Mouse (Mus musculus) hindbrain, embryonic 11.5 days (tissue): ENCODE measurements around the gene Hbp1. TPM values are rescaled to one million over a fixed set of nuclear protein-coding genes. Genes with fewer than 3 reads are reported as not detected.

Source experiments
- ATAC-seq: fragments of 200-750 bp; cut with Nextera tagmentation; 2 replicates; pipeline ENCODE4 v1.8.0; 2017; ENCODE audit warnings: mild to moderate bottlenecking, moderate TSS enrichment, moderate library complexity; ENCODE audit not compliant: low FRiP score
- DNase-seq: peaks from one replicate; pipeline ENCODE4 v3.0.0-alpha.2; 2015; ENCODE audit warnings: low spot score
- H3K27ac ChIP-seq: fragments of 300-500 bp; sonication (generic); 2 replicates; pipeline ENCODE4 v1.5.1; 2014; ENCODE audit warnings: mild to moderate bottlenecking, low read depth, low read length
- H3K27me3 ChIP-seq: fragments of 300-500 bp; sonication (generic); 2 replicates; pipeline ENCODE4 v1.6.1; 2014; ENCODE audit warnings: mild to moderate bottlenecking, low read length, moderate library complexity, mixed read lengths; ENCODE audit not compliant: control insufficient read depth, insufficient read depth
- H3K36me3 ChIP-seq: fragments of 300-500 bp; sonication (generic); 2 replicates; pipeline ENCODE4 v1.6.1; 2014; ENCODE audit warnings: mild to moderate bottlenecking, low read length, moderate library complexity, mixed read lengths; ENCODE audit not compliant: control insufficient read depth, insufficient read depth
- H3K4me1 ChIP-seq: fragments of 300-500 bp; sonication (generic); replicated peaks from 2 replicates; pipeline ENCODE4 v1.6.1; 2014; ENCODE audit warnings: low read length, mixed read lengths; ENCODE audit not compliant: control insufficient read depth, insufficient read depth
- H3K4me2 ChIP-seq: fragments of 300-500 bp; sonication (generic); replicated peaks from 2 replicates; pipeline ENCODE4 v1.6.1; 2014; ENCODE audit warnings: mild to moderate bottlenecking, low read depth, low read length
- H3K4me3 ChIP-seq: fragments of 300-500 bp; sonication (generic); 2 replicates; pipeline ENCODE4 v1.5.1; 2014; ENCODE audit warnings: low read depth, low read length
- H3K9ac ChIP-seq: fragments of 300-500 bp; sonication (generic); 2 replicates; pipeline ENCODE4 v1.6.1; 2014; ENCODE audit warnings: low read depth, low read length
- H3K9me3 ChIP-seq: fragments of 300-500 bp; sonication (generic); 2 replicates; pipeline ENCODE4 v1.6.1; 2016; ENCODE audit warnings: low read length; ENCODE audit not compliant: control insufficient read depth
- WGBS: fragments of 180-500 bp; shearing (Covaris S2); extraction: QIAGEN DNeasy Blood & Tissue Kit; methylation state at CpG from one replicate; pipeline ENCODE4 v1.1.7; 2014; 5-methylcytosine and 5-hydroxymethylcytosine counted together
- polyA plus RNA-seq: library from polyadenylated mRNA; unstranded; fragments of >200 nt; fragmentation: Nextera tagmentation; extraction: Ambion mirVana; gene quantifications from 2 replicates; pipeline ENCODE4 v1.2.1, GENCODE M21; 2014

The Hbp1 gene
- polyA plus RNA-seq, 1 experiment from 2014 or later: 104 TPM

DNA sequence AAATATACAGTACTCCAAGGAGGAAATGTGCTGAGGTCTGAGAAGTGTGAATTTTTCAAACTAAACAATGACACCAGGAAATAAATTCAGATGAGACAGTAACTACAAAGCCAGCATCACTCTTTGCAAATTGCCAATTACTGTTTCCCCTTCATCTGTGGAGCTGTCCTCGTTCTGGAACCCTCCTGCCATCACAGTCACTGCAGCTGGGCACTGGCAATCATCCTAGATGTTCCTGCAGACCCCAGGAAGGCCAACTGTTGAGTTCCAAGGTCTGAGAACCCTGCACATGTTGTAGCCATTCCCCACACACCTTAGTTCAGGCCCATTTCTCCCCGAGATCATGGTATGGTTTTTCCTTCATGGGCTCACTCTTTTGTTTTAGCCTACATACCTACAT, 33.9 kb upstream of the Hbp1 start:
- Histone ChIP-seq H3K4me3 (no peak overlapping the region), H3K9me3 (no peaks in the 10 kb centered on the region), H3K27ac (no peak overlapping the region), H3K9ac (no peak overlapping the region), H3K4me2 (no peak overlapping the region), H3K36me3 (no peaks in the 10 kb centered on the region), H3K27me3 (no peaks in the 10 kb centered on the region), H3K4me1 (no peaks in the 10 kb centered on the region)
- no peak for ATAC-seq
- DNase-seq: no peak
- 62% methylated on average over 2 of the region's 2 CpGs for WGBS

- Histone ChIP-seq H3K4me1 (no peaks in the 10 kb centered on the region), H3K36me3 (no peaks in the 10 kb centered on the region), H3K9me3 (no peaks in the 10 kb centered on the region), H3K27ac (no peak overlapping the region), H3K27me3 (no peaks in the 10 kb centered on the region), H3K9ac (no peak overlapping the region), H3K4me3 (no peak overlapping the region), H3K4me2 (no peak overlapping the region)
- no peak for ATAC-seq
- 71% methylated on average over 6 of the region's 6 CpGs for WGBS
- DNase-seq: no peak
These were observed 33.4 kb upstream of the Hbp1 start for GRCm38 (mm10) chr12:31983769-31984168.

- ATAC-seq (no peak), DNase-seq (no peak)
- Histone ChIP-seq H3K36me3 (no peaks in the 10 kb centered on the region), H3K4me1 (no peaks in the 10 kb centered on the region), H3K9me3 (no peaks in the 10 kb centered on the region), H3K4me2 (no peak overlapping the region), H3K27ac (no peak overlapping the region), H3K27me3 (no peaks in the 10 kb centered on the region), H3K9ac (no peak overlapping the region), H3K4me3 (no peak overlapping the region)
- WGBS: 63% methylated on average over 7 of the region's 7 CpGs
These were observed 32.9 kb upstream of the Hbp1 start for GRCm38 (mm10) chr12:31983238-31983637.

GRCm38 (mm10) chr12:31977613-31978195, 27.4 kb upstream of the Hbp1 start:
- ATAC-seq: no peak
- WGBS: 62% methylated on average over 12 of the region's 12 CpGs
- H3K4me3 ChIP-seq: no peak overlapping the region
- H3K9ac ChIP-seq: no peak overlapping the region
- H3K27ac ChIP-seq: no peak overlapping the region
- H3K9me3 ChIP-seq: no peaks in the 10 kb centered on the region
- H3K4me2 ChIP-seq: no peak overlapping the region
- no peaks in the 10 kb centered on the region for H3K27me3 ChIP-seq
- H3K4me1 ChIP-seq: no peaks in the 10 kb centered on the region
- no peak for DNase-seq
- no peaks in the 10 kb centered on the region for H3K36me3 ChIP-seq

GRCm38 (mm10) chr12:31976544-31976943, 26.2 kb upstream of the Hbp1 start:
- ATAC-seq (no peak), DNase-seq (no peak)
- 64% methylated on average over 7 of the region's 7 CpGs for WGBS

GRCm38 (mm10) chr12:31973473-31974172, 23.3 kb upstream of the Hbp1 start:
- H3K27ac ChIP-seq: no peak overlapping the region
- DNase-seq: peak; percentile 23
- no peaks in the 10 kb centered on the region for H3K27me3 ChIP-seq
- H3K9me3 ChIP-seq: no peaks in the 10 kb centered on the region
- WGBS: 79% methylated on average over 13 of the region's 13 CpGs
- no peak overlapping the region for H3K4me3 ChIP-seq
- no peaks in the 10 kb centered on the region for H3K36me3 ChIP-seq
- H3K9ac ChIP-seq: no peak overlapping the region
- ATAC-seq: peak; percentile 70
- H3K4me2 ChIP-seq: no peak overlapping the region
- H3K4me1 ChIP-seq: no peaks in the 10 kb centered on the region

More at GRCm38 (mm10) chr12:31976544-31976943, 26.2 kb upstream of the Hbp1 start:
- Histone ChIP-seq H3K27me3 (no peaks in the 10 kb centered on the region), H3K9me3 (no peaks in the 10 kb centered on the region), H3K9ac (no peak overlapping the region), H3K4me1 (no peaks in the 10 kb centered on the region), H3K4me3 (no peak overlapping the region), H3K27ac (no peak overlapping the region), H3K36me3 (no peaks in the 10 kb centered on the region), H3K4me2 (no peak overlapping the region)

DNA sequence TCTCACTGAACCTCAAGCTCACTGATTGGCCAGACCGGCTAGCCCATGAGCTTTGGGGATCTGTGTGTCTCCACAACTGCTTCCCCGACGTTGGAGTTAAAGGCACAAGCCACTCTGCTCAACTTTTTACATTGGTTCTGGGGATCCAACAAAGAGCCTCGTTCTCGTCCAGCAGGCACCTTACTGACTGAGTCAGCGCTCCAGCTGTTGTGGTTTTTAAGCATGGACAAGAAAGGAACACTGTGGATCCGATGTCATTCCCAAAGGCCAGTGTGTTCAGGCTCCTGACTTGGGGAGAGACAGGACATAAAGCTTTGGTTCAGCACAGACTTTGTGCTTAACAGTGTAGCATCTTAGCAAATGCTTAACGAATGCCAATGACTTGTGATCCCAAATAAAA, 21.2 kb upstream of the Hbp1 start:
- Histone ChIP-seq H3K9me3 (no peaks in the 10 kb centered on the region), H3K36me3 (no peaks in the 10 kb centered on the region), H3K9ac (no peak overlapping the region), H3K27ac (no peak overlapping the region), H3K4me1 (no peaks in the 10 kb centered on the region), H3K27me3 (no peaks in the 10 kb centered on the region), H3K4me2 (no peak overlapping the region), H3K4me3 (no peak overlapping the region)
- 86% methylated on average over 8 of the region's 8 CpGs for WGBS
- DNase-seq: no peak
- no peak for ATAC-seq

DNA sequence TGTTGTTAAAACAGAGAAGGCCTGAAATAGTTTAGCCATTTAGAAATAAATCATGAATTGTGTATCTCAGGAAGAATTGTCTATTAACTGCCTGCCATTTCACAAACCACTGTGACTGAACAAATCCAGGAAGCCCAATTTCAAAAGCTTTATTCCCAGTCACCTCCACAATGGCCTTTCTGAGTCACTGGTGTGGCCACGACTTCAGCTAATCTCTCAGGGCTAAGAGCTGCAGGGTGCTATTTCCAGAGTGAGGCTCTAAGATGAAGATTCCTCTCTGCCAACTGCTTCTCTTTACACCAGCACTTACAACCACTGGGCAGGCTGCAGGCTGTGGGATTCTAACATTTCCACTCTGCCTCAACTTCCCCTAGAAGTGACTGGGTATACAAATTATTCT, 18.8 kb upstream of the Hbp1 start:
- no peaks in the 10 kb centered on the region for H3K4me1 ChIP-seq
- ATAC-seq (no peak), DNase-seq (no peak)
- 32% methylated on average over 1 of the region's 1 CpGs for WGBS
- H3K4me3 ChIP-seq: no peak overlapping the region
- no peaks in the 10 kb centered on the region for H3K27me3 ChIP-seq
- H3K9ac ChIP-seq: no peak overlapping the region
- H3K9me3 ChIP-seq: no peaks in the 10 kb centered on the region
- no peak overlapping the region for H3K27ac ChIP-seq
- no peak overlapping the region for H3K4me2 ChIP-seq
- H3K36me3 ChIP-seq: no peaks in the 10 kb centered on the region

DNA sequence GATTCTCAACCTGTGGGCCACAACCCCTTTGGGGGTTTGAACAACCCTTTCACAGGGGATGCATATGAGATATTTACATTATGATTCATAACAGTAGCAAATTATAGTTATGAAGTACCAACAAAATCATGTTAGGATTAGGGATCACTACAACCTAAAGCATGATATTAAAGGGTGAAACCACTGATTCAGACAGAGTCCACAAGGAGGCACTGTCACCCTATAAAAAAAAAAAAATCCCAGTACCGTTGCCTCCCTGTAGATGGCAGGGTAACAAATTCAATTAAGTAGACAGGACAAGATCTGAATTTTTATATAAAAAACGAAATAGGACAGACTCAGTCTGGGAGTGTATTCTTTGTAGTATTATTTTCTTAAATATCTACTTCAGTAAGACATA, 17.2 kb upstream of the Hbp1 start:
- peak; percentile 72 for DNase-seq
- ATAC-seq: peak; percentile 49; the same call in 1 of the 2 replicates
- Histone ChIP-seq H3K27me3 (no peaks in the 10 kb centered on the region), H3K27ac (no peak overlapping the region), H3K4me3 (no peak overlapping the region), H3K4me2 (no peak overlapping the region), H3K36me3 (no peaks in the 10 kb centered on the region), H3K4me1 (no peaks in the 10 kb centered on the region), H3K9ac (no peak overlapping the region), H3K9me3 (no peaks in the 10 kb centered on the region)
- WGBS: 14% methylated on average over 2 of the region's 2 CpGs
